ENCODE assay signal across 13 mouse cellular contexts in the genomic region with DNA sequence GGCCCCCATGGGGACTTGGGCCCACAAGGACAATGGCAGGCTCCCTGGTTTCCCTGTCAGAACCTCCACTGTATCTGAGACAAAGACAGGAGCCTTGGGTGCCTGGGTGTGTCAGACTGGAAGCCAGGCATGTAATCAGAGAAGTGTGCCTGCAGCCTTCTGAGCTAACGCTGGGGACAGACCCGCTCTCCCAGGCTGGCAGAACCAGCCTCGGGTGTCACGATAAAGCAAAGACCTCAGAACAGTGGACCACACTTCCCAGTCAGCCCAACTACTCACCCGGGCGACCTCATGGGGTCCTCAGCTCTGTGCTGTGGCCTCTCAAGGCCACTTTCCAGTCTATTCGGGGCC. TPM values are rescaled to one million over a fixed set of nuclear protein-coding genes. Genes with fewer than 3 reads are reported as not detected.
DNase-seq lines count a peak whose midpoint lies in the region; ATAC-seq and TF ChIP-seq lines count a peak whose summit lies in the region.
"Had no signal": no experiment of that assay in that cellular context is flagged by ENCODE, and none has a peak within 500 bp of the region (broad histone marks: within the 10 kb centered on the region; RNA-seq: fewer than 3 reads in every experiment).

No protein-coding gene starts in this region.

- DNase-seq in kidney, adult 2 months: peak; percentile 10
- no peak for DNase-seq in frontal cortex, postnatal 10 days (ENCODE audit: low spot score in 2 of 2)
- DNase-seq: cerebellum, adult 11-12 months; layer of hippocampus, postnatal 36 days; right cerebral cortex, postnatal 4 days had no signal

- no peaks in the 10 kb centered on the region for H3K36me3 ChIP-seq in kidney, adult 2 months (ENCODE audit: control insufficient read depth, insufficient read depth, low read length)
- no peaks in the 10 kb centered on the region for H3K36me3 ChIP-seq in kidney, embryonic 14.5 days (ENCODE audit: control insufficient read depth, insufficient read depth, low read length)
- no peaks in the 10 kb centered on the region for H3K36me3 ChIP-seq in embryonic facial prominence, embryonic 12.5 days
- H3K36me3 ChIP-seq in forebrain, embryonic 16.5 days (ENCODE audit: control insufficient read depth, insufficient read depth): no peaks in the 10 kb centered on the region
- H3K36me3 ChIP-seq in midbrain, embryonic 15.5 days (replicated peaks): no peaks in the 10 kb centered on the region
- H3K36me3 ChIP-seq: embryonic facial prominence, embryonic 15.5 days; liver, embryonic 15.5 days had no signal

- 33% methylated on average over 7 of the region's 7 CpGs for WGBS in kidney, adult 2 months
- WGBS in kidney, embryonic 14.5 days: 34% methylated on average over 7 of the region's 7 CpGs
- WGBS in embryonic facial prominence, embryonic 12.5 days: 20% methylated on average over 7 of the region's 7 CpGs
- WGBS in forebrain, embryonic 16.5 days: 28% methylated on average over 7 of the region's 7 CpGs
- 29% methylated on average over 7 of the region's 7 CpGs for WGBS in midbrain, embryonic 15.5 days

- H3K4me3 ChIP-seq in kidney, adult 2 months (ENCODE audit: insufficient read depth, low read depth, low read length): no peak overlapping the region
- H3K4me3 ChIP-seq in kidney, embryonic 14.5 days (ENCODE audit: low read length): no peak overlapping the region
- H3K4me3 ChIP-seq in embryonic facial prominence, embryonic 12.5 days: no peak overlapping the region
- no peak overlapping the region for H3K4me3 ChIP-seq in forebrain, embryonic 16.5 days (replicated peaks; ENCODE audit: low read length)
- H3K4me3 ChIP-seq in midbrain, embryonic 15.5 days: no peak overlapping the region
- H3K4me3 ChIP-seq: embryonic facial prominence, embryonic 15.5 days; liver, embryonic 15.5 days had no signal

- no peaks in the 10 kb centered on the region for H3K4me1 ChIP-seq in kidney, adult 2 months (ENCODE audit: control insufficient read depth, insufficient read depth, low read length)
- H3K4me1 ChIP-seq in kidney, embryonic 14.5 days (ENCODE audit: control insufficient read depth, insufficient read depth, low read length): 0 out of 2 replicates have a peak, but pooled peaks cover 5% of the 10 kb centered on the region
- peaks cover 21% of the 10 kb centered on the region; the same call in 1 of the 2 replicates for H3K4me1 ChIP-seq in embryonic facial prominence, embryonic 12.5 days
- peaks cover 28% of the 10 kb centered on the region for H3K4me1 ChIP-seq in forebrain, embryonic 16.5 days (replicated peaks; ENCODE audit: control insufficient read depth, insufficient read depth, low read length)
- peaks cover 26% of the 10 kb centered on the region for H3K4me1 ChIP-seq in midbrain, embryonic 15.5 days
- H3K4me1 ChIP-seq: liver, embryonic 15.5 days had no signal

- TF ChIP-seq POLR2A in kidney, adult 2 months (IDR thresholded peaks at IDR 0.05; ENCODE audit: low read depth, low read length): no peak

- H3K27me3 ChIP-seq in kidney, adult 2 months (replicated peaks; ENCODE audit: control insufficient read depth, insufficient read depth, low read length): no peaks in the 10 kb centered on the region
- no peaks in the 10 kb centered on the region; the same call in 1 of the 2 replicates for H3K27me3 ChIP-seq in kidney, embryonic 14.5 days (ENCODE audit: control insufficient read depth, insufficient read depth, low read length)
- 0 out of 2 replicates have a peak, but pooled peaks cover 2% of the 10 kb centered on the region for H3K27me3 ChIP-seq in embryonic facial prominence, embryonic 12.5 days
- H3K27me3 ChIP-seq in forebrain, embryonic 16.5 days (replicated peaks; ENCODE audit: control insufficient read depth, insufficient read depth, low read length): no peaks in the 10 kb centered on the region
- no peaks in the 10 kb centered on the region for H3K27me3 ChIP-seq in midbrain, embryonic 15.5 days (replicated peaks)
- H3K27me3 ChIP-seq: embryonic facial prominence, embryonic 15.5 days had no signal

- no peak for TF ChIP-seq CTCF in kidney, adult 2 months (conservative IDR thresholded peaks at IDR 0.05; ENCODE audit: insufficient read depth, insufficient read length, low read depth, low read length)

- H3K27ac ChIP-seq in kidney, adult 2 months (ENCODE audit: insufficient read depth, low read depth, low read length): no peak overlapping the region
- H3K27ac ChIP-seq in kidney, embryonic 14.5 days (ENCODE audit: low read depth, low read length): no peak overlapping the region
- H3K27ac ChIP-seq in embryonic facial prominence, embryonic 12.5 days: no peak overlapping the region
- no peak overlapping the region for H3K27ac ChIP-seq in forebrain, embryonic 16.5 days (ENCODE audit: low read length)
- H3K27ac ChIP-seq in midbrain, embryonic 15.5 days: no peak overlapping the region
- H3K27ac ChIP-seq: embryonic facial prominence, embryonic 15.5 days; liver, embryonic 15.5 days; stomach, postnatal 0 days had no signal

- no peak overlapping the region for H3K4me2 ChIP-seq in kidney, embryonic 14.5 days (replicated peaks; ENCODE audit: low read depth, low read length)
- H3K4me2 ChIP-seq in embryonic facial prominence, embryonic 12.5 days (replicated peaks): no peak overlapping the region
- H3K4me2 ChIP-seq in forebrain, embryonic 16.5 days (ENCODE audit: low read length): no peak overlapping the region
- no peak overlapping the region for H3K4me2 ChIP-seq in midbrain, embryonic 15.5 days
- H3K4me2 ChIP-seq: embryonic facial prominence, embryonic 15.5 days; liver, embryonic 15.5 days had no signal

- no peaks in the 10 kb centered on the region for H3K9me3 ChIP-seq in kidney, embryonic 14.5 days (ENCODE audit: control insufficient read depth, low read length)
- no peaks in the 10 kb centered on the region for H3K9me3 ChIP-seq in embryonic facial prominence, embryonic 12.5 days
- no peaks in the 10 kb centered on the region for H3K9me3 ChIP-seq in forebrain, embryonic 16.5 days (ENCODE audit: control insufficient read depth, low read length)
- H3K9me3 ChIP-seq in midbrain, embryonic 15.5 days: no peaks in the 10 kb centered on the region
- H3K9me3 ChIP-seq: embryonic facial prominence, embryonic 15.5 days; liver, embryonic 15.5 days had no signal

- H3K9ac ChIP-seq in kidney, embryonic 14.5 days (ENCODE audit: low read depth, low read length): no peak overlapping the region
- H3K9ac ChIP-seq in embryonic facial prominence, embryonic 12.5 days: no peak overlapping the region
- H3K9ac ChIP-seq in forebrain, embryonic 16.5 days (replicated peaks; ENCODE audit: low read depth, low read length): no peak overlapping the region
- no peak overlapping the region for H3K9ac ChIP-seq in midbrain, embryonic 15.5 days
- H3K9ac ChIP-seq: embryonic facial prominence, embryonic 15.5 days; liver, embryonic 15.5 days had no signal

- ATAC-seq in kidney, embryonic 14.5 days (ENCODE audit: low FRiP score, low TSS enrichment): no peak
- ATAC-seq in embryonic facial prominence, embryonic 12.5 days (ENCODE audit: insufficient number of reproducible peaks, insufficient read depth, low FRiP score, low TSS enrichment): peak; percentile 8; the same call in 1 of the 2 replicates
- ATAC-seq in forebrain, embryonic 16.5 days: peak; percentile 48
- peak; percentile 42; the same call in 1 of the 2 replicates for ATAC-seq in midbrain, embryonic 15.5 days (replicated peaks)
- ATAC-seq in activated CD4-positive, CD25-positive, alpha-beta regulatory T cell, adult 4 months: no peak

RNA-seq across cellular contexts. Expression of a gene that starts 14.8 kb away (rescaled TPM):
- 9.6 and 10.3 TPM in 2 replicates for polyA plus RNA-seq in kidney, adult 2 months (2012; rRNA removed)
- 0.14 and 0.50 TPM in 2 replicates for polyA plus RNA-seq in kidney, embryonic 14.5 days (2014; fragmentation: Nextera tagmentation; extraction: Ambion mirVana)
- polyA plus RNA-seq in embryonic facial prominence, embryonic 12.5 days (2016; fragmentation: Nextera tagmentation; extraction: Ambion mirVana): 0.15 and 0.45 TPM in 2 replicates
- polyA plus RNA-seq in forebrain, embryonic 16.5 days (2015; fragmentation: Nextera tagmentation; extraction: Ambion mirVana): 2.4 and 3.2 TPM in 2 replicates
- polyA plus RNA-seq in midbrain, embryonic 15.5 days (2015; fragmentation: Nextera tagmentation; extraction: Ambion mirVana): 2.7 and 4.3 TPM in 2 replicates
- not detected for polyA plus RNA-seq in activated CD4-positive, CD25-positive, alpha-beta regulatory T cell, adult 4 months (2017; shearing (Covaris generic))

Comparison
In these comparisons a context has a peak if more than half of its experiments do, and no peak if none do; other contexts are left out.
1. ATAC-seq: peak in embryonic facial prominence, embryonic 12.5 days (single experiment), forebrain, embryonic 16.5 days (single experiment) and midbrain, embryonic 15.5 days (single experiment); none in kidney, embryonic 14.5 days (single experiment) and activated CD4-positive, CD25-positive, alpha-beta regulatory T cell, adult 4 months (single experiment).